Mouse (Mus musculus) skeletal muscle tissue, adult 2 months (tissue): ENCODE data around the gene Cxxc4.
"Not testable (repeated sequence)": the region's sequence is repeated elsewhere in the genome, so short reads cannot be mapped to it uniquely, and the experiment has no call there.

ENCODE experiments used
- DNase-seq: peaks from one replicate; pipeline ENCODE4 v3.0.0-alpha.2; 2012; ENCODE audit warnings: low read depth, low spot score

The Cxxc4 gene

DNA sequence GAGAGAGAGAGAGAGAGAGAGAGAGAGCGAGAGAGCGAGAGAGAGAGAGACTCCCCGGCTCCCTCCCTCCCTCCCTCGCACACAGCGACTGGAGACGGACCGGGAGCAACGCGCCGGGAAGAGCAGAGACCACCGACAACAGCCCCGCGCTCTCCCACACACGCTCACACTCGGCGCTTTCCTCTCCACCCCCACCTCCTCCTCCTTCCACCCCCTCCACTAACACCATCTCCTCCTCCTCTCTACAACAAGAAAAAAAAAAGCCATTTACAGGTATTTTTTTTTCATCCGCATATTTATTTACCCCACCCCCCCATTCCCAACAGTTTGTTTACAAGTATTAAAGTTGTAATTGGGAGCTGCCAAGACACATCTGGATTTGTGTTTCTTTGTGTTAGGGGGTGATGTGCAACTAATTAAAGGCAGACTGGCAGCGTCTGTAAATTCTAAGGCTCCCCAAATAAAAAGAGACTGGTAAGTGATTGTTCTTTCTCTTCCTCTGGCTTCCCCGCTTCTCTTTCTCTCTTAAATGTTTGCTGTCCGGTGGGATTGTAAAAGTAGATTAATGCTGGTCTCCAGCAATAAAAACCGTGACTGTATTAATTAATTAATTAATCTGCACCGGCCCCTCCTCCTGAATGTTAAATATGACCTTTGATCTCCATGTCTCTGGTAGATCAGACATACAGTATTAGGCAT lies at the start of gene Cxxc4:
Gene Cxxc4 (plus strand): TSS at position 71 of the 699 bp plus-strand sequence.
- DNase-seq = no peak

DNA sequence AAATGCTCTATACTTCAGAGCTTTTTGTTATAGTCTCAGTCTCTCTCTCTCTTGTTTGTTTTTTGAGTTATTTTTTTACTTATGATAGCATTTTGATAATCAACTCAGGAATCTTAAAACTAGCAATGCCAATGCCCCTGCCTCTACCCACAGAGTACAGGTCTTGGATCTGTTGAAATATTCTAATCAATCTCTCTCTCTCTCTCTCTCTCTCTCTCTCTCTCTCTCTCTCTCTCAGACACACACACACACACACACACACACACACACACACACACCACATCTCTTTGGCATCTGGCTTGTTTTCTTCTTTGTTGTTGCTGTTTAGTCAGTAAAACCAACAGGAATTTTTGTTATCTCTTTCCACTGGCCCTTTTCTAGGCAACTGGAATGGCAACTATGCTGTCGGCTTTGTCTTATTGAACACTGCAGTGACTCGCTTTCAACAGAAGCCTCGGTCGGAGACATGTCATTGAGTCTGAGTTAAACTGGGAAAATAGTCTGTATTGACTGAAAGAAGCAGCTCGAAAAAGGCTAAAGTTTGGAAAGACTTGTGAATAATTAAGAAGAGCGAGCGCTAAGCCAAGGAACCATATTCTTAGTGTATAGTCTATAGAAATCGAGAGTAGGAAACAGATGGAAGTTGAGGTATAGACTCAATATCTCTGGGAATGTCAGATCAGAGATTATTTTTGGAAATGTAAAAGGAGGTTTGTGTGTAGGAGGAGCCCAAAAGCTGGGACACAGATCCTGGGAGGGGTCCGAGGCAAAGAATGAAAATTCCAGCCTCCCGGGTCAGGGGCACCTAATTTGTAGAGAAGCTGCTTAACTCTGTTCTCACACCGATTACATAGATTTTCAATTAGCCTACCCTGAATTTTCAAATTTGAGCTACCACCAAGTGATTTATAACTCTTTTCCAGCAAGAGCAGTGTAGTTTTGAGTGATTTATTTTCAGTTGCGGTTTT lies 47.0 kb upstream of the Cxxc4 start:
- no peak for DNase-seq

DNA sequence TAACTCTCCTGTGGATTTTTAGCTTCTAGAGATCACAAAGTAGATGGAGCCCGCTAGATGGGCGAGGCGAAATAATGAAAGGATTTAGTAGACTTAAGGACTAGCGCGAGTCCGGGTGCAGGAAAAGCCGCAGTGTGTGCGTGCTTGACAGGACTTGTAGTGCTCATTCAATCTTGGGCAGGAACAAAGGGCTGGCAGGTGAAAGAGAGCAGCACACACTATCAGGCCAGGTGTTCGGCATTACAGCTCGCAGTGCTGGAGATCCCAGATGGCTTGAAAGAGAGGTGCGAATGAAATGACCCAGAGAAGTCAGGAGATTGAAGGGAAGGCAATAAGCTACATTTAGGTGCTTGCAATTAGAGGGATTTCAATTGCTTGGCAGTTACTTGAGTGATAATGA lies 46.2 kb upstream of the Cxxc4 start:
- DNase-seq = no peak

DNA sequence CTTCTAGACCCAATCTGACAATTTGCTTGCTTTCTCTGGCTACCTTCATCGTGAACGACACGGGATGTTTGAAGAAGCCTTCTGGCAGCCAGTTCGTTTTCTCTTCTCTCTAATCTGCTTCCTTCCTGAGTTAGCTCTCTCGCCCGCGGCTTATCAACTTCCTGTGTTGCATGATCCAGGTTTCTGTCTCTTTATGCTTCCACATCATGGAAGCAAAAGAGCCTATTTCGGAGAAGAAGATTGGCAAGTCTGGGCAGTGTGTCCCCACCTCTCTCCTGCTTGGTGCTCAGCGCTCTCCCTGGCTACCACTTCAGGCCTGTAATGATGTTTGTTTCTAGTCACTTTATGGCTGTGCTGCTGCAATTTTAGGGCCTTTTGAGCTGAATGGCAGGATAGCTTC lies 36.4 kb upstream of the Cxxc4 start:
- DNase-seq = no peak

DNA sequence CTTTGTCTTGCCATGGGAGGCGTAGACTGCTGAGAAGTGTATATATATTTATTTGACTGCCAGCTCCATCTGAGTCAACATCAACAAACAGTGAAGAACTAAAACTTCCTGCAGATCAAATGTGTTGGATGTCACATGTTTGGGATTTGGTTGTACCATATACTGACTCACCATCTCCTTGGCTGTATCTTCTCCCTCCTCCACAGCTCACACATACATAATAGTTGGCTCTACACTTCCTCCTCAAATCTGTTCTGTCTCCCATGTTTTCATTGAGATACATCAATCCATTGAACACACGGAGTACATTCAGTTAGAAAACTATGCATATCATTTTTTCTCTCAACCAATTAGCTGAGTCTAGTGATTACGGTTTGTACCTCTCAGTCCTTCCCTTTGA lies 29.7 kb upstream of the Cxxc4 start:
- no peak for DNase-seq

DNA sequence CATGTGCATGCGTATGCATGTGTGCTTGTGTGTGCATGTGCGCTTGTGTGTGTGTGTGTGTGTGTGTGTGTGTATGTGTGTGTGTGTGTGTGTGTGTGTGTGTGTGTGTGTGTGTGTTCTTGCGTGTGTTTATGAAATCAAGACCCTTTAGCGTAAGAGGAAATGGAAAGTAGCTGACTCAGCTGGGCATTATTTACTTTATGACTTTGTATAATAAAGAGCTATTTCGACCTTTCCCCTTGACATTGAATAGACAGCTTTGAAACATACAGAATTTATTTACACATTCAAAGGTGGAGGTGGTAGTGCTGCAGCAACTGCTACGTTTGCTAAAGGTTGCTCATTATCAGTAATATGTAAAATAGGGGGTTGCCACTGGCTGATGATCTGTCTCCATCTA lies 25.3 kb upstream of the Cxxc4 start:
- DNase-seq = no peak

DNA sequence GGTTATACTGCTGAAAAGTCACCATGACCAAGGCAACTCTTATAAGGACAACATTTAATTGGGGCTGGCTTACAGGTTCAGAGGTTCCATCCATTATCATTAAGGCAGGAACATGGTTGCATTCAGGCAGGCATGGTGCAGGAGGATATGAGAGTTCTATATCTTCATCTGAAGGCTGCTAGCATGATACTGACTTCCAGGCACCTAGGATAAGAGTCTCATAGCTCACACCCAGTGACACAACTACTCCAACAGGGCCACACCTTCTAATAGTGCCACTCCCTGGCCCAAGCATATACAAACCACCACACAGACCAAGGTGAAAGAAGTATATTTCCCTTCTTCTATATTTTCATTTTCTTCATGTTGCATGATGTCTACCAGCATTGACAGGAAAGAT lies 16.4 kb upstream of the Cxxc4 start:
- DNase-seq = not testable (repeated sequence)

DNA sequence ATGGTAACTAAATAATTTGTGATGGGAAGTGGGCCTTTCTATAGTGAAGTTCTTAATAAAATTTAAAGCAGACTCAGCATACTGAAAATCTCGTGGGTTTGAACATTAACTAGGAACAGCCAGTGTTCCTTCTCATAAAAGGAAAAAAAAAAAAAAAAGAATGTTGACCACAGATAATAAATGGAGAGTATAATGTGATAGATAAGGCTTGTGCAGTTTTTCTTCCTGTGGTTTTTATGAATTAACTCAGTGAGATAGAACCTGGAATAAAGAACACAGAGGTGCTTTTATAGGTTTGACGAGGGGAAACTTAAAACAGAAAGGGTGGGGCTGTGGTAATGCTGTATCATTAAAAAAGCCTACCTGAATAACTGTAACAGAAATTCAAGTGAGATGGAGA lies 15.3 kb upstream of the Cxxc4 start:
- no peak for DNase-seq

DNA sequence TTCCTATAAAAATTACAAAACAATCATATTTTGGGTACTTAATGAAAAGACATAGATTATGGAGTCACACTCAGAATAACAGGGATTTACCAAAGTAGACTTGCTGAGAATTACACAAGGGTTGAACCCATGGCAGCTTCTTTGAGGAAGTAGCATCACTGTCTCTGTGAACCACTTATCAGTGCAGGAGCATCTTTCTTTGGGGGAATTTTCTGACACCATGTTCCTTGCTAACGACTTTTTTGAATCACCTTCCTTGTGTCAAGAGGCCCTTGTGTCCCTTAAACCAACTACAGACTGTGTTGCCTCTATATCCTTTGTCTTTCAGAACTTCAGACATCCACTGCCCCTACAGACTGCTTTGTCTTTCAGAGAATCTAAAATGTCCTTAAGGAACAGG lies 13.7 kb upstream of the Cxxc4 start:
- DNase-seq = no peak

DNA sequence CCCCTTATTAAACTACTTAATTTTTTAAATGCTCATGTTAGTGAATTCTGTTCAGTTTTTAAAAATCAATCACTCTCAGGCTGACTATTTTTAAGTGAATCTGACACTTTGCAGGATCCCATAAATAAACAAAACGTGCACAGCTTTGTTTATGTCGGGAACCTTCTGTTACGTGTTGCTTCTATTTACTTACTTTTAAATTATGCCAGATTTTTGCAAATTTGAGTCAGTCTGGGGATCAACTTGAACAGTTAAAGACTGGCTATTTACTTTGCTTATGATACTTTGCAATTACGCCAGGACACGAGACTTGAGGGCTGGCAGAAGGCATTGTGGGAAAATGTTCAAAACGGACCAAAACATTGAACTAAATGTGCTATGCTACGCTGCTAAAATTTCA lies 12.3 kb upstream of the Cxxc4 start:
- DNase-seq = no peak

DNA sequence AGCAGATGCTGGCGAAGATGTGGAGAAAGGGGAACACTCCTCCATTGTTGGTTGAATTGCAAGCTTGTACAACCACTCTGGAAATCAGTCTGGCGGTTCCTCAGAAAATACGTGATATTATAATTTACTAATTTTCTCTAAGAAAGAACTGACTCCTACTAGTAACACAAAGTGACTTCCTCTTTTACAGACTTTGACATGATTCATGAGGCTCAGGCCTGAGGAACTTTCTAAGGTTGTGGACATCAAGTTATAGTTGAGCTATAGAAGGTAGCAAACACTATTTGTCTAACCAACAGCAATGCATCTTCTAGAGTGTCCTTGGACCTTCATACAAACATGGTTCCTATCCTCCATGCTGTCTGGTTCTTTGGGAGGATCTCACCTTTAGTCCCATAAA lies 10.4 kb upstream of the Cxxc4 start:
- no peak for DNase-seq

DNA sequence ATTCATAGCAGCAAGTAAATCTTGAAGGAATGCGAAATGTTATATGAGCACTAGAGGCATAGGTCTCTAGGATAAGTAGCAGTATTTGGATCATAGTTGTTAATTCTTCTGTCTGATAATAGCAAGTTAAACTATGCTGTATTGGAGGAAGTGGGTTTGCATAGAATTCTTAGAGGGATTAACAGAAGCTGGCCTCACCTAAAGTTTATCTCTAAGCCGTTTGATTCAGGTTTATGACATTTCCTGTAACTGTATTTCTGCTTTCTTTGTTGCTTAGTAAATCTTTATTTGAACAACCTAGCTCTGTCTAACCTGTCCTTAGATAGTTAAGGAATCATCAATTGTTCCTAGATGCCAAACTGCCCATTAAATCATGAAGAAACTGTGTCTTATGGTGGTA lies 3.5 kb upstream of the Cxxc4 start:
- no peak for DNase-seq

DNA sequence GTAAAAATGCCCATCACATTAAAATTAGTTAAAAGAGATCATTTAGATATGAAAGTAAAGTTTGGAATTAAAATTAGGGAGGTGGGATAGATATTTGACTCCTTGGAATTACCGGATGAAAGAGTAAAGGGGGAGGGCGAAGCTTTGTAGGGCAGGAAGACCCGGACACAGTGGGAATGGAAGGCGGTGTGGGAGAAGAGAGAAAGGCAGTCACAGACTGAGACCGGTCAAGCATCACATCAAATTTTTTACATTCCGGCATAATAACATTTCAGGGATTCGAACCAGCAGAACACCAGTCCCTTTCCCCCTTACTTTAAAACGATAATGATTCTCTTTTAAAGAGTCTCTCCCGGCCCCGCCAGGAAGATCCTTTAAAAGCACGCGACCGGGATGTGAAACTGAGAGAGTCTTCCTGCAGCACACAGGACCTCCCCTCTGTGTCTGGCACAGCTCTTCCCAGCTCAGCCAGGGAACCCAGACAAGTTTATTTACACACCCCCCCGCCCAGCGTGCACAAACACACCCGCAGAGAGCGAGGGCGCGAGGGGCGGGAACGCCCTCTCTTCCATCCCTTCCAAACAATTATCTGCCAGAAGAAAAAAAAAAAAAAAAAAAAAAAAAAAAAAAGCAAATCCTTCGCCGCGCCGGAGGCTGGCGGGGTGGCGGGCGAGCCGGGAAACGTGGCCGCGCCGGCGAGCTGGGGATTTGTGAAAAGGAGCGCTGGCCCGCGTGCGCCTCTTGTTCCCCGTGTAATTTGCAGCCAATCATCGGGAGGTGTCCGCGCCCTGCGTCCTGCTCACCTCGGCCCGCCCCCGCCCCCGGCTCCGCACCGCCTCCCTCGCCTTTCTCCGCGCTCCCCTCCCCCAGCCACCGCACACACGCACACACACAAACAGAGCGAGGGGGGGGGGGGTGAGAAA lies 532 bp upstream of the Cxxc4 start:
- peak; percentile 38 for DNase-seq

DNA sequence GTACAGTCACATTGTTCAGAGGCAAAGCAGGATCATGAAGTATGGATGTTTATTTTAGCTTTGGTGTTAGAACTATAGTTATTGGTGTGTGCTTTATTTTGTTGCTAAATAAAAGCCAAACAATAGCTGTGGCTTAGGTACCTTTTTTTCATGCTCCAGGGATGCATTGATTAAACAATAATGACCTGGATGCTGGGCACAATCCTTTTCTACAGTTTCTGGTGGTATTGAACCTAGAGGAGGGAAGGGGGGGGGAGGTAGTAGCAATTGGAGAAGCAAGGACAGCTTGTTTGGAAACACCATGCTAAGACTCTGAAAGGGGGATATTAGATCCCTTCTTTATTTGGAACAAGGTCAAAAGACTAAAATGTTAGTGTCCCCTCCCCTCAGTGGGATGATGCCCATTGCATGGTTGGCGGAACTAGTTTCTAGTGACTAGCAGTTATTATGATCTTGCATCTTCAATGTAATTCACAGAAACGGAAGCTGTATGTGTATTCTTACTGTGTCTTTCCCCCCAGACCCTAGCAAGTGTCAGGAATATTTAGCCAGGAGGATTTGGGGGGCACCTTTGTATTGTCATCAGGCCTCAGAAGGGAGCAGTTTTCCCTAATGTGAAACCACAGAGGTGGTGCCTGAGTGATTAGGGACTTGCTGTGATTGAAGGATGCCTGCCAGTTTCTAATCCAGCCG lies 975 bp downstream of the Cxxc4 start:
- DNase-seq = no peak

DNA sequence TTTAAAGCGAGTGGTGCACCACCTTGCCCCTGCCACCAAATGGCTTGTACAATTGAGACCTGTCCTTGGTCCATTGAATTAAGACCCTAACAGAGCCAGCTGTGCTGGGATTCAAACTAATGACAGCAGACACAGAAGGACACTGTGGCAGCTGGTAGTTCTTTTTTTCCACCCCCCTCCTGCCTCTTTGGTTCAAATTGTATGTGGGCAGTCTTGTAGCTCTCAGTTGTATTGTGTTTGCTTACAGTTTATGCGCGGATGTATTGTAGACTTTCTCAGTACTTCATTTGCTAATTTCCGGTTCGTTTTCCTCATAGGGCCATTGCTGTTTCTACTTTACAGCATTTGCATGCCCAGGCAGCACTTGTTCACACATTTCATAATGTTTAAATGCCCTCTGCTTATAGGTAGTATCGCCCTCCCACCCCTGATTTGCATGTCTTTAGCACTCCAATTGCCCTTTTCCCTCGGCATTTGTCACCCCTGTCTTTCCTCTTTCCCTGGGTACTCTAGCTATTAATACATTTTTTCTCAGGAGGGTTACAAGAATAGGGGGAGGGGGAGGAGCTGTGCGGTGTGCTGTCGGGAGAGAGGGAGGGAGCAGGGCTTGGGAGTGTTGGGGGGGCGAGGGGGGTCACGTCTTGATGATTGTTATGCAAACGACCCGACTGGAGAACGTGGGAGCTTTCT lies 2.5 kb downstream of the Cxxc4 start:
- DNase-seq = no peak

DNA sequence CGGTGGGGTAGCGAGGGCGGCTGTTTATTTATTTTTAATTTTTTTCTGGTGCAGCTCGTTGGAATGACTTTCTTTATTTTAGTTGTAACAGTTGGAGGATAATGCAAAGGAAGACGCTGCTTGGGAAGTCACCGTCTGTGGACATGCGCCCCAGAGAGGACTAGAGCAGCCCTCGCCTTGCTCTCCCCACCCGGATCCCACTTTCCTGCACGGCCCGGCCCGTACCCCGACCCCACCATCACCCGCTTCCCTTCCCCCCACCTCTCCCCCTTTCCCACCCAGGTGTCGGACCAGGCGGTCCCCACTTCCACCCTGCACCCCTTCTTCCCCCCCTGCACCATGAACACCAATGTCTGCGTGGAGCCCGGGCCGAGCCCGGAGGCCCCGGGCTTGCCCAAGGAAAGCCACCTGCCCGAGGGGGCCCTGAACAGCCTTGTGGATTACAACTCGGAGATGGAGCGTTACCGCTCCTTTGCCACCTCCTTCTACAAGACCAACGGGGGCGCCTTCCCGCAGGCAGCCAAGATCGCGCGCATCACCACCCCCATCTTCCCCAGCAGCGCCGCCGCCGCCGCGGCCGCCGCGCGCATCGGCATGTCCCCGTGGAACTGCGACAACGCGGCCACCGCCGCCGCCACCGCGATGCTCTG lies 3.2 kb downstream of the Cxxc4 start:
- DNase-seq = no peak

DNA sequence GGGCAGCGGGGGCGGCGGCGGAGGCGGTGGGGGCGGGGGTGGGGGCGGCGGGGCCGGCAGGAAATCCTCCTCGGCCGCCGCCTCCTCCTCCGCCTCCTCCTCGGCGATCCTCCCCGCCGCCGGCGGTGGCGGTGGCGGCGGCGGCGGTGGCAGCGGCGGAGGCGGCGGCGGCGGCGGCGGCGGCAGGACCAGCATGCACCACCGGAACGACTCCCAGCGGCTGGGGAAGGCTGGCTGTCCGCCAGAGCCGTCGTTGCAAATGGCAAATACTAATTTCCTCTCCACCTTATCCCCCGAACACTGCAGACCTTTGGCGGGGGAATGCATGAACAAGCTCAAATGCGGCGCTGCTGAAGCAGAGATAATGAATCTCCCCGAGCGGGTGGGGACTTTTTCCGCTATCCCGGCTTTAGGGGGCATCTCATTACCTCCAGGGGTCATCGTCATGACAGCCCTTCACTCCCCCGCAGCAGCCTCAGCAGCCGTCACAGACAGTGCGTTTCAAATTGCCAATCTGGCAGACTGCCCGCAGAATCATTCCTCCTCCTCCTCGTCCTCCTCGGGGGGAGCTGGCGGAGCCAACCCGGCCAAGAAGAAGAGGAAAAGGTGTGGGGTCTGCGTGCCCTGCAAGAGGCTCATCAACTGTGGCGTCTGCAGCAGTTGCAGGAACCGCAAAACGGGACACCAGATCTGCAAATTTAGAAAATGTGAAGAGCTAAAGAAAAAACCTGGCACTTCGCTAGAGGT lies 3.9 kb downstream of the Cxxc4 start:
- DNase-seq = no peak

DNA sequence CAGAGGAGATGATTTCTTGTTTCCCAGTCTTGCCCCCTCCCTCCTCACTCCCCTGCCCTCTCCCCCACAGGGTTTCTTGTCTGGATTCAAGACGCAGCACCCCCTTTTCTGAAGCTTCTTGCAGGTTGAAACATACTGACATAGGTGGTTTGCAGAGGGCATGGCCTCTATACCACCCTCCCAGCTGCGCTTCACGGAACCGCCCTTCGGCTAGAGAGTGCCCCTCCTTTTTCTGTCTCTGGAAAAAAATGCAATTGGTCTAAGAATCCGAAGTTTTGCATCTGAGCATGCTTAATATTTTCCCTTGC lies 4.4 kb downstream of the Cxxc4 start:
- no peak for DNase-seq

DNA sequence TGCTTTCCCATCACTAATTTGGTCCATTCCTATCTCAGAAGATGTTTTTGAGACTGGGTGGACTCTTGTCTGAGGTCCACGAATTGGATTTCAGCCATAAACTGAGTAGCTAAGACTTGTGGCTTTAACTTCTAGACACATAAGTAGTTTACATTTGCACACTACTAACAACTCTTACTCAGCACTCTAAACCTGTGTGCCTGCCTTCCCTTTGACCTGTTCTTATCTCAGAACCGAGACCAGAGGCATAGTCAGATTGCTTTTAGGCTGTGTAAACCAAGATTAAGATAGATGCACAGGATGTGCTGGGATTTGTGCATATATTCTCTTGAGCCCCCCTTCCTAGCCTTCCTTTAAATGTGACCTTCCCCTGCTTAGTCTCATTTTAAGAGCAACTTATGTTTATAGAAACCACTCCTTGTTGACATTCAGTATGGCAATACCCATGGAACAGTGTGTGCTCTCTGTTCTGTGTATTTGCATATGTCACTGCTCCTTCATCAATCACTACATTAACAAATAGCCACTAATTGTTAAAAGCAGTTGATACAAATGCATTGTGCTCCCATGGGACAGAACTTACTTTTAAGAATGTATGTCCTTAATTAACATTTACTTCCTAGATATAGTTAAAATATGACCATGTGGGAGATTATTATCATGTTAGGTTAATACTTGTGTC lies 7.0 kb downstream of the Cxxc4 start:
- DNase-seq = no peak
